Mouse (Mus musculus): ENCODE measurements at regions not wholly inside any gene's neighbourhood (a gene's known extent, or its start where the extent isn't known, plus 50 kb on each side); places are given as distances from the start of the nearest gene placed in this dataset.

- peak; percentile 17 for DNase-seq (ENCODE audit: low read depth, low spot score)
Observed at GRCm38 (mm10) chr16:87783561-87784304, 85.0 kb downstream of the Bach1 start.

DNA sequence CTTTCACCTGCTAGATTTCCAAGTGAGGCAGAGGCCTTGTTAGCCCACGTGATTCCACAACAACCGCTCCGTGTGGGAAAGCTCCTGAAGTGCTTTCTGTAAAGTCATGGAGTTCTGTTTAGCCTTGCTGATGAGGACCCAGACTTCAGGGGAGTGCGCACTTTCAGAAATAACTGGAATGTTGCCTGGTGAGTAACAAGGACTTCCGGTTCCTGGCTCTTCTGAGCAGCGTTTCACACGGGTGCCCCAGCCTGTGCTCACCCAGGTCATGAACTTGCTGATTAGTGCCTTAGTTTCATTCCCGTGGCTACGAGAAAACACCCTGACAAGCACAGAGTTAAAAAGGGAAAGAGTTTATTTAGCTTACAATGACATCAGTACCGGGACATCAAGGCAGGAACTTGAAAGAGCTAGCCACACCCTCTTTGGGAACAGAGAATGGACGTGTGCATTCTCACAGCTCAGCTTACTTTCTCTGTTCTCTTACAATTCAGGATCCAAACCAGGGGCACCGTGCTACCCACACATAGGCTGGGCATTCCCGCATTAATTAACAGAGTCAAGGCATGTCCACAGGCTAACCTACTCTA, 85.8 kb downstream of the Bach1 start:
- DNase-seq (ENCODE audit: low read depth, low spot score), result no peak

- DNase-seq (ENCODE audit: low read depth, low spot score), result no peak
Observed at GRCm38 (mm10) chr16:87789539-87789938, 90.8 kb downstream of the Bach1 start.

- DNase-seq (ENCODE audit: low read depth, low spot score), result peak; percentile 44
Observed at GRCm38 (mm10) chr16:87789957-87790356, 91.2 kb downstream of the Bach1 start.

DNA sequence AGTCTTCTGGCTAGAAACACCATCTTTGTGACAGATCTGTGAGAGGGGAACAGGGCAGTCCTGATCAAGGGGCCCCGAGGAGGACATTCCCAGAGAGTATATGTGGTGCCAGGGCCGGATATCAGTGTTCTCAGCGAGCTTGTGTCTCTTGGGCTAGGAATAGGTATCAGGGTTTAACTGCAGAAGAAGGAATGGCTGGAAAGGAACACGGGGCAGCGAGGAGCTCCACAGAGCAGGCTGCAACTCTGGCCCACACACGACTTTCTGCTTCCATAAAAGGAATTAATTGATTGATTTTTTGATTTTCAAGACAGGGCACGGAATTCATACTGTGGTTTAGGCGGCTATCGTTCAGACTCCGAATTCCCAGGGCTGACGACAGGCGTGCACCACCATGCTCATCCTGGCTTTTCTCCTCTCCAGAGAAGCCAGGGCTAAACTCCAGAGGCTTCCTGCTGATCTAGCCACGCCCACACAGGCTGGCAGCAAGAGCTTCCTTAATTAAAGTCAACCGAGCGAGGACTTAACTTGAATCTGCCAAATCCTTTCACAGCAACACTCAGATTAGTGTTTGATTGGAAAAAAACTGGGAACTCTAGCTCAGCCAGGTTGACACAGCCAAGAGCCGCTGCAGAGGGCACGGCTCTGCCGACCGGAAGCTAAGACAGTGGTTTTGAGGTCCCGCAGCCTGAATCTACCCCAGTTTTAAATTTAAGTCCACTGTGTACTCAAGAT, 97.9 kb downstream of the Bach1 start:
- peak; percentile 43 for DNase-seq (ENCODE audit: low read depth, low spot score)

GRCm38 (mm10) chr16:87802317-87802716, 103.6 kb downstream of the Bach1 start:
- DNase-seq (ENCODE audit: low read depth, low spot score), result no peak

DNA sequence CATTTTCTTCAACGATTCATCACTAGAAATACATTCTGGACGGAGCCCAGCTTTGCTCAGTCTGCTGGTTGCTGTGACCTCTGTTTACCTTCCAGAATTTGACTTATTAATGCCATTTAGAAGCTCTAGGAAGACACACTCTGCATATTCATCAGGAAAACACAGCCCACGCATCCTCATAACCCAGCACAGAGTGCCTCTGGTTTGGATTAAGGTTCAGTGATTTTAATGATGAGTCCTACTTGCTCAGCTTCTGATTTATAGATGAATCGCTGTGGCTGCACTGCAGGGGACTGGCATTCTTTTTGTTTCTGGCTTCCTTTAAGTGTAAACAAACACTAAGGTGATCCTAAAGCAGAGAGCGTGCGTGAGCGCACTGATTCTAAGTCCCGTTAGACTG, 118.8 kb downstream of the Bach1 start:
- DNase-seq (ENCODE audit: low read depth, low spot score), result no peak

DNA sequence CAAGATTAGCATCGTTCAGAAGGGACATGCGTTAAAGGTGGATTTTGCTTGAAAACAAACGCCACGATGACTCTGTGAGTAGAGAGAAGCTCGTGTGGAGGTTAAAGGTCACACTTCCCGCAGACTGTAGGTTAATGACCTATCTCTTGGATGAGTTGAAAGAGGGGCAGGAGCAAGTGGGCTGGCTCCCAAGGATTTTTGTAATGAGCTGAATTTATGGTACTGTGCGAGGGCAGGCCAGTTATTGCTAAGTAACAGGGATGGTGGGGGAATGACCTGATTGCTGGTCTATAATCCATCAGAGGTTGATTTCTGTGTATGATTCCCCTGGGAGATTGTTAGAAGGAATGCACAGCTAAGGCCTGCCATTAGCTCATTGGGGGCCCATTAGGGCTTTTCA, 135.6 kb downstream of the Bach1 start:
- DNase-seq (ENCODE audit: low read depth, low spot score), result peak; percentile 35

DNA sequence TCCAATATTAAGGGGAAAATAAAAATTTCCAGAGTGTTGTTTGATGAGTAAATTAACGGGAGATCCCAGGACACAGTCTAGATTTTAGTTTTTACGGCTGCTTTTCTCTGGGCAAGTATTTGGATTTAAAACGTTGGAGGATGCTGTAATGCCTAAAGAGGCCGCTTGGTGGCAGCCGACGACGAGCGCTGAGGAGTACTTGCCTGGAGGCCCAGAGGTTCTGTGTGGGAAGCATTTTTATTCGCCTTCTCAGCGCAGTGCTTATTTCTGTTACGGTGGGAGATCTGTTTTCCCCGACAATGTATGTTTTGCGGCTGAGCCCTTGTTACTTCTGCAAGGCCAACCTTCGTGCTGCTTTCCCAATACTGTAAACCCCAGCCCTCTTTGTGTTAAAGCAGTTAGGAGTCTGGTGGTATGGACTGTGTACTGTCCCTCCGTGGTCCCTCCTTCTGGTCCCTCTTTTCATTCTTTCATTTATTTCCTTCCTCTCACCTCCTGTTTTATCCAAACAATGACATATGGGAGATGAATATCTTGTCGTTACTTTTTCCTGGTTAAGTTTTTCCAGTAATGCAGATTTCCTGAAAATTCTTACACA, 142.3 kb downstream of the Bach1 start:
- peak; percentile 71 for DNase-seq (ENCODE audit: low read depth, low spot score)

Data from mesoderm, embryonic 11.5 days (tissue).